Mouse (Mus musculus): ENCODE measurements around the gene Celf2.
"Not testable (repeated sequence)": the region's sequence is repeated elsewhere in the genome, so short reads cannot be mapped to it uniquely, and the experiment has no call there.

Gene Celf2

GRCm38 (mm10) chr2:6594160-6594559 is 915.2 kb downstream of the Celf2 start:
- no peak for DNase-seq (ENCODE audit: low spot score)

GRCm38 (mm10) chr2:6593739-6594138 is 915.6 kb downstream of the Celf2 start:
- DNase-seq (ENCODE audit: low spot score) = no peak

DNA sequence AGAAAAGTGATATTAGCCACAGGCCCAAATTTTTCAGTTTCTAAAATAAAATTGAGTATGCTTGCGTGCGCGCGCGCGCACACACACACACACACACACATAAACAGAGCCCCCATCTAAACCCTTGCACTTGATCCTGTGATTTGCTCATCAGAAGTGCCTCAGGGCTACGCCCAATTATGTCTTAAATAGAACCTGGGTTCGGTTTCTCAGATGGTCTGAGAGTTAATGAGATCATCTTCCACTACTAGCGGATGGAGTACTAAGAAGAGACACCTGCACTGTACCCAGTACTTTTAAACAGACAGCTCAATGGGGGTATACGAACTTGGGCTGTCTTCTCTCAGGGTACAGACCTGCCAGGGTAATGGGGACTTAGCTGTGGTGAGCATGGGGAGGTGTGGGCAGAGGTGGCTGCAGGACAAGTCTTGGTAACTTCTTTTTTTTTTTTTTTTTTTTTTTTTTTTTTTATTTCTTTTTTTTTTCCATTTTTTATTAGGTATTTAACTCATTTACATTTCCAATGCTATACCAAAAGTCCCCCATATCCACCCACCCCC is 923.2 kb downstream of the Celf2 start:
- no peak for DNase-seq (ENCODE audit: low spot score)

- no peak for DNase-seq (ENCODE audit: low spot score)
Measured at GRCm38 (mm10) chr2:6585069-6585754, 924.2 kb downstream of the Celf2 start.

DNA sequence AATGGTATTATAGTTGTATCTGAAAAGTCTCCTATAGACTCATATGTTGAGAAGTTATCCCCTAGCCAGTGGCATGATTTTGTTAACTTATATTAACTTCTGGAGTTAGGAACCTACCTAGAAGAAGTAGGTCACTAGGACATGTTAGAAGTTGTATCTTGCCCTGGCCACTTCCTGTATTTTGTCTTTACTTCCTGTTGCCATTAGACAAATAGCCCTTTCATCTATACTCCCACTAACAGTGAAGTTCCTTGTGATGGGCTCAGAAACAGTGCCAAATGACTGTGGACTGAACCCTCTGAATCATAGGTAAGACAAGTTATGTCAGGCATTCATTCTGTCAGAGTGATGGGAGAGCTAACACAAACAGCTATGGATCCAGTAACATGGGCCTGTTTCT is 926.7 kb downstream of the Celf2 start:
- no peak for DNase-seq (ENCODE audit: low spot score)

GRCm38 (mm10) chr2:6580066-6580465 is 929.3 kb downstream of the Celf2 start:
- DNase-seq (ENCODE audit: low spot score) = no peak

DNA sequence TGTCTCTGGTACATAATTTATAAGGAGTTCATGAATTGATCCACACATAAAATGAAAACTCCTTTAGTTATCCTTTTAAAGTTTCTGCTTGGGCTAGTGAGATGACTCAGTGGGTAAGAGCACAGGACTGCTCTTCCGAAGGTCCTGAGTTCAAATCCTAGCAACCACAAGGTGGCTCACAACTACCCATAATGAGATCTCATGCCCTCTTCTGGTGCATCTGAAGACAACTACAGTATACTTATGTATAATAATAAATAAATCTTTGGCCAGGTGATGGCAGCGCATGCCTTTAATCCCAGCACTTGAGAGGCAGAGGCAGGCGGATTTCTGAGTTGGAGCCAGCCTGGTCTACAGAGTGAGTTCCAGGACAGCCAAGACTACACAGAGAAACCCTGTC is 934.0 kb downstream of the Celf2 start:
- not testable (repeated sequence) for DNase-seq (ENCODE audit: low spot score)

DNA sequence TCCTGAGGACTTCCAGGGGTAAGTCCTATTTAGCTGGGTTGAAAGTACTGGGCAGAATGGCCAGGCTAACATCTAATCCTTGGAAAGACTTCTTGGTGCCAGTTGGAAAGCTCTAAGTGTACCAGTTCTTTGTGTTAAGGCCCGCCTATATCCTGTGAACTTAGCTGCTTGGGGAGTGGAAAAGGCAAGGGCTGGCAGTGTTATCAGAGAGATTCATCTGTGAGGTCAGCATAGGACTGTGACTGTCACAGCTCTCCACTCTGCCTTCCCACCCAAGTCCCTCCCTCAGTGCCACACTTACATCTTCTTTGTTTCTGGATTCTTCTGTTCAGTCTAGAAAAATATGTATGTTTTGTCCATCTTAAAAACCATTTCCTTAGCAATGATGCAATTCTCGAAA is 935.7 kb downstream of the Celf2 start:
- no peak for DNase-seq (ENCODE audit: low spot score)

- no peak for DNase-seq (ENCODE audit: low spot score)
Measured at GRCm38 (mm10) chr2:6572976-6573375, 936.4 kb downstream of the Celf2 start.

- no peak for DNase-seq (ENCODE audit: low spot score)
Measured at GRCm38 (mm10) chr2:6569040-6569542, 940.3 kb downstream of the Celf2 start.

- DNase-seq (ENCODE audit: low spot score) = no peak
Measured at GRCm38 (mm10) chr2:6565175-6565574, 944.2 kb downstream of the Celf2 start.

GRCm38 (mm10) chr2:6561337-6561736 is 948.0 kb downstream of the Celf2 start:
- DNase-seq (ENCODE audit: low spot score) = no peak

GRCm38 (mm10) chr2:6560802-6561201 is 948.6 kb downstream of the Celf2 start:
- no peak for DNase-seq (ENCODE audit: low spot score)

DNA sequence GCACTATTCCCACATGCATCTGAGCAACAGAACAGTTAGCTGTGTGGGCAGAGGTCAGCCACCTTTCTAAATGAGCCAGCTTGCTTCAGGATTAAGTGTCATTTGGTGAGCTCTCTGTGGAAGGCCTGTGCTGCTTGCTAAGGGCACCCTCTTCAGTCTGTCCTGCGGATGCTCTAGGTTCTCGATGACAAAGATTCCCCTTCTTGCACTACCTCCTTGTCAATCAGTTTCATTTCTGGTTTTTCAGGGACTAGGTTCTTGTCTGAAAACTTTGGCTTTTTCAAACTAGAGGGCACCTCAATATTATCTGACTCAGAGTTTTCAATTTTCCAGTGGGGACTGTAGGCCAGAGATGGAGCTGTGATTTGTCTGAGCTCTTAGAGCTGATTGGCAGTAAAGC is 949.8 kb downstream of the Celf2 start:
- no peak for DNase-seq (ENCODE audit: low spot score)

DNA sequence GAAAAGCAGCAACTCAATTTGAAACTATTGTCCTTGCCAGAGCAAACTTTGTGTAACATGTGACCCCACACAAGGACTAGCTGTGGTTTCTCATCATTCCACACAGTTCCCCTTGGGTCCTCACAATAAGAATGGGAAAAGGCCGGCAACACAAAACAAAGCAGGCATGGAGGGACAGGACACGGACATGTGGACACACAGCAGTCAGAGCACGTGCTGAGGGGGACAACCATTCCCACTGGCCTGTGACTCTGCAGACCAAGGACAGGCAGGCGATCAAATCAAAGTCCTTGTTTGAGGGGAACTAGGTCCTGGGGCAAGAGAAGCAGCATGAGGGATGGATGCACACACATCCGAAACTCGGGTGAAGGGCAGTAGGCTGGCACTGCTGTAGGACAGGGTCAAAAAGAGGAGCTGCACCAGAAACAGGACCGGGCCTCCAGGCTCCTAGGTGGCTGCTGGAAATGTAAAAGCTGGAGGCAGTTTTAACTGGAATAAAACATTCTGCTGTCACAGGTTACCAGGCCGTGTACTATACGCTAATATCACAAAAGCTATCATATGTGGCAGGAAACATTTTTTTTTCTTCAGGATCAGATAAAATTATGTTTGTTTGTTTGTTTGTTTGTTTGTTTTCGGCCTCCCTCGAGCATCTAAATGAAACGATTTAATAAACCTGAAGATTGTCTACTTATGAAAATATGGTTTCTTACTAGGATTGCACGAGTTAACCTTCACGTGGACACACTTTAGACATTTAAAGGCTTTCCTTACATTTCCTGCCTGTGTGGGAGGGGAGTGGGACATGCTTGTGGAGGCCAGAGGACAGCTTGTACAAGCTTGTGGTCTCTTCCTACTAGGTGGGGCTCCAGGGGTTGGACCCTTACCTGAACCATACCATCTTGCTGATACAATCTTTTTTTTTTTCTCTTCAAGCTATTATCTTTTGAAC is 950.8 kb downstream of the Celf2 start:
- DNase-seq (ENCODE audit: low spot score) = no peak

GRCm38 (mm10) chr2:6557749-6558148 is 951.6 kb downstream of the Celf2 start:
- DNase-seq (ENCODE audit: low spot score) = no peak

GRCm38 (mm10) chr2:6556913-6557312 is 952.5 kb downstream of the Celf2 start:
- no peak for DNase-seq (ENCODE audit: low spot score)

- DNase-seq (ENCODE audit: low spot score) = no peak
Measured at GRCm38 (mm10) chr2:6553656-6554055, 955.7 kb downstream of the Celf2 start.

GRCm38 (mm10) chr2:6549251-6549650 is 960.1 kb downstream of the Celf2 start:
- no peak for DNase-seq (ENCODE audit: low spot score)

DNA sequence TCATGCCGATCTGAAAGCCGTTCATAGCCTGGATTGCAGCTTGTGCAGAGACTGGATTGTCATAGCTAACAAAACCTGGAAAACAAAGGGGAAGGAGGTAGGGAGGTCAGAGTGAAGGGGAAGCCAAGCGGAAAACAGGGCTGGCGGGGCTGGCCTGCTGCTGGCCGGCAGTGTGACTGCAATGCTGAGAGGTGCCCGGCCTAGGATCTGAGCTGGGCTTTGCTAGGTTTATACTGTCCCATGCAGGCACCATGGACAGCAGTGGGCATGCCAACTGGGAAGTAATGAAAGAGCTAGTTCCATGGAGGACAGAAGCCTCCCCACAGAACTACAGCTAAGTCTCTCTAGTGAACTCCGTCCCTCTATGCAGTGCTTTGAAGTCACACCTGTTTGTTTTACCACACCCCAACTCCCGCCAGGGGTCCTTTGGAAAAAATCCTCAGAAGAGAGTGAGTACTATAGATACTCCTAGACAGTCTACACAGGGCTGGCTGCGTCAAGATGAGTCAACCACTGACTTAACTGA is 962.2 kb downstream of the Celf2 start:
- peak; percentile 28 for DNase-seq (ENCODE audit: low spot score)

DNA sequence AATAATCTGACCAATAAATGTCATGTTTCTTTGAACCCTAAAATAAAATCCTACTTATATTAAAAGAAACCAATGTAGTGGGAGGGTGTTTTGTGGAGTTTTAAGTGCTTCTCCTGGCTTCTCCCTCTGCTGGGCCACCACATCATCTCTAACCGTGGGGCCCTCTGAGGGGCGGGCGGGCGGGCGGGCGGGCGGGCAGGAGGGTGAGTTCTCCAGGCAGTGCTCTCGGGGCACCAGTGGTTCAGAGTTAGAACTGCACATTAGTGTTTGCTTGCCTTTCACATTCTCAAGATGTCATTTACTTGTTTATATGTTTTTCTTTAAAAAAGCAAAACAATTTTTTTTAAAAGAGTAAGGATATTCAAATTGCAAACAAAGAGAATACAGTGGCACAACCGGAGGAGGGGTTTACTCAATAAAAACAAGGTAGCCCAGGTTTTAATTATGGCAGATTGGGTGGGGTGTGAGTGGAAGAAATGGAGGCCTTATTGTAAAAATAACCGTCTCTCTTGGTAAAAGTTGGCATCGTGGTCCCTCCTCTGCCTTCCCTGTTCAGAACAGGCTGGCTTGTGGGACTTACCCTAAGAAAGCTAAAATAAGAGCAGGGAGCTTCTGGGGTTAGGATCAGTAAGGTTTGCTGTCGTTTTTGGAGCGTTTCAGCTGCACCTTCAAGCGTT is 962.8 kb downstream of the Celf2 start:
- no peak for DNase-seq (ENCODE audit: low spot score)
